Mouse (Mus musculus): Measurements from ENCODE around the gene Dnajc3. TPM values are rescaled to one million over a fixed set of nuclear protein-coding genes. Genes with fewer than 3 reads are reported as not detected.
A peak's percentile ranks its signal among the peaks of the same experiment; 100 is the strongest.

The Dnajc3 gene
- 0.16 and 0.31 TPM in 2 replicates for polyA plus RNA-seq (2012)

DNA sequence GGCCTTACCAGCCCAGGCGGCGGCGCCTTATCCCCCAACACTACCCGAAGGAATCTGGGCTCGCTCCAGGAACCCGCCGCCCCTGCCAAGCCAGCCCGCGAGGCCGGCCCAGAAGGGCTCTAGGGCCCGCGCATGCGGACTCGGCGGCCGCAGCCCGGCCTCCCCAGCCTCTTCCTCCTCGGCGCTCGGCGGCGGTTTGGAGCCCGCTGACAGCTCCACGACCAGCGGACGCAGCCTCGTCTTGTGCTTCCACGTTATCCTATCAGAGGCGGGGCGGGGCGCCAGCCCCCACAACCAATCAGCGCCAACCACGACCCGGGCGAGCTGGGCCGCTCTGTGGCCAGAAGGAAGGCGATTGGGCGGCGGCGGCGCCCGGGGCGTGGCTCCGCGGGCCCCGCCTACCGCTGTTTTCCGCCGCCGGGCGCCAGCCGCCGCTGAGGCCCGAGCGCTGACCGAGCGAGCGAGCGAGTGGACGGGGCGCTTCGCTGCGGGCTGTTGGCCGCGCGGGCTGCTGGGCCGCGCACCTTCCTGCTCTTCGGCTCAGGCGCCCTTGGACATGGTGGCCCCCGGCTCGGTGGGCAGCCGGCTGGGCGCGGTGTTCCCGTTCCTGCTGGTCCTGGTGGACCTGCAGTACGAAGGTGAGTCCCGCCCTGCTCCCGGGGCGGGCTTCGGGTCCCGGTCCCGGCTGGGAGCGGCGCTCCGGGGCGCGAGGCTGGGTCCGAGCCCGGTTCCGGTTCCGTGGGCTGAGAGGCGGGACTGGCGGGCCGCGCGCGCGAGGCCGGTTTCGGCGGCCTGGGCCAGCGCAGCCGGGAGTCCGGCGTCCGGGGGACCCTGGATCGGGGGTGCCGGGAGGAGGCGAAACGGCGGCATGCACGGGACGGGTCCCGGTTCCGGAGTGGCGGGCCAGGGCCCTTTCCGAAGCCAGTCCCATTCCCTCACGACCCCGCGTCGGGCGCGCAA is at the start of gene Dnajc3:
Dnajc3 (plus strand) TSS at position 444 of the 960 bp plus-strand sequence.
- Histone ChIP-seq H3K9me3 (ENCODE audit: control insufficient read depth, low read length) (no peaks in the 10 kb centered on the region), H3K4me1 (ENCODE audit: control insufficient read depth) (peaks cover 42% of the 10 kb centered on the region), H3K36me3 (ENCODE audit: control insufficient read depth) (peaks cover 10% of the 10 kb centered on the region), H3K27me3 (ENCODE audit: control insufficient read depth) (peaks cover 11% of the 10 kb centered on the region), H3K4me3 (replicated peaks) (peak within 1 kb of the TSS; percentile 97)
- TF ChIP-seq GATA1 (IDR thresholded peaks at IDR 0.05; ENCODE audit: low read length) (no peak), TAL1 (IDR thresholded peaks at IDR 0.05; ENCODE audit: low read length) (no peak)

DNA sequence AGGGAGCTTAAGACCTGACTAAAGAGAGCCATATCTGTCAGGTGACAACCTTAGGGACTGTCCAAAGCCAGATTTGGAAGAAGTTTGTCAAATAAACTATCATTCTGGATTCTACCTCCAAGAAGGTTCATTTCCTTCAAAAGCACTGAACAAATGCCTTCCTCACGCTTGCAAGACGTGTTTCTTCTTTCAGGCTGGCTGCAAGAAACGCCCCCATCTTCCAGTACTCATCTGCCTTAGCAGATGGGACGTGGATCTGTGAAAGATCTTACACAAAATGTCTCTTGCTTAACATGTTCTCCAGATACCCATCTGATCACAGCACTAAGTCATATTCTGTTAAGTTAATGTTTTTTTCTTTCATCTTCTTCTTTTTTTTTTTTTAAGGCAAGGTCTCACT is 47.7 kb upstream of the Dnajc3 start:
- Histone ChIP-seq H3K4me1 (ENCODE audit: control insufficient read depth) (peaks cover 15% of the 10 kb centered on the region), H3K9me3 (ENCODE audit: control insufficient read depth, low read length) (no peaks in the 10 kb centered on the region), H3K36me3 (ENCODE audit: control insufficient read depth) (no peaks in the 10 kb centered on the region), H3K4me3 (replicated peaks) (no peak overlapping the region), H3K27me3 (ENCODE audit: control insufficient read depth) (no peaks in the 10 kb centered on the region)
- no peak for TF ChIP-seq GATA1 (IDR thresholded peaks at IDR 0.05; ENCODE audit: low read length)
- TF ChIP-seq TAL1 (IDR thresholded peaks at IDR 0.05; ENCODE audit: low read length): no peak

DNA sequence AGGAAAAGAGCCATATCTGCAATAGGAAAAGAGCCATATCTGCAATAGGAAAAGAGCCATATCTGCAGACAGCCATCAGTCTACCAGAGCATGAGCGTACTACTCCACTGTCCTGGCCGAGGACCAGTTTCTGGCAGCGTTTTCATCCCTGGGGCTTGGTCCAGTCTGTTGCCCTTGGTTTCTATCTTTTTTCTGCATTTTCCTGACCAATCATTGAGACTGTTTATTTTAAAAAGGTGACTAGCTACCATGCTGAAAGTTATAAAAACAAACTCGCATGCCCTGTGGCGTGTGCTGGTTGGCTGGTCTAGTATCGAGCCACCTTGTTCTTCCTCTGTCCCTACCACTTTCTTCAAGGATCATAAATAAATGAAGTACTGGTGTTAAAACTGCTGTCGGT is 42.5 kb upstream of the Dnajc3 start:
- TF ChIP-seq GATA1 (IDR thresholded peaks at IDR 0.05; ENCODE audit: low read length) (no peak), TAL1 (IDR thresholded peaks at IDR 0.05; ENCODE audit: low read length) (no peak)
- Histone ChIP-seq H3K4me3 (replicated peaks) (no peak overlapping the region), H3K9me3 (ENCODE audit: control insufficient read depth, low read length) (no peaks in the 10 kb centered on the region), H3K36me3 (ENCODE audit: control insufficient read depth) (no peaks in the 10 kb centered on the region), H3K27me3 (ENCODE audit: control insufficient read depth) (no peaks in the 10 kb centered on the region), H3K4me1 (ENCODE audit: control insufficient read depth) (no peaks in the 10 kb centered on the region)

DNA sequence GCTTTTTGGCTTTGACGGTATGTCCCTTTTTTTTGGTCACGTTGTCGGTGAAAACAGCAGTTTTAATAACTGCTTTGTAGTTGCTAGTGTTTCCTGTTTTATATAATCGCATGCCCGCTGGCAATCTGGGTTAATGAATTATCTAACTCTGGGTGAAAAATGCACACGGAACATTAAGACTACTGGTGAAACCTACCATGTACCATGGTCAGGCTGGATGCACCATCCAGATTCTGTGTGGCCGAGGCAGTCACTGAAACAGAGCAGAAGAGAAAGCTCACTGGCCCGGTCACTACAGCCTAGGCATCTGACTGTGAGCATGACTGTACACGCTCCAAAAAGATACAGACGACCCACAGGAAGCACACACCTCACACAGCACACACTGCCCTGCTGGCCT is 42.1 kb upstream of the Dnajc3 start:
- H3K27me3 ChIP-seq (ENCODE audit: control insufficient read depth): no peaks in the 10 kb centered on the region
- H3K9me3 ChIP-seq (ENCODE audit: control insufficient read depth, low read length): no peaks in the 10 kb centered on the region
- no peak overlapping the region for H3K4me3 ChIP-seq (replicated peaks)
- no peaks in the 10 kb centered on the region for H3K36me3 ChIP-seq (ENCODE audit: control insufficient read depth)
- TF ChIP-seq TAL1 (IDR thresholded peaks at IDR 0.05; ENCODE audit: low read length) (no peak), GATA1 (IDR thresholded peaks at IDR 0.05; ENCODE audit: low read length) (no peak)
- H3K4me1 ChIP-seq (ENCODE audit: control insufficient read depth): no peaks in the 10 kb centered on the region

DNA sequence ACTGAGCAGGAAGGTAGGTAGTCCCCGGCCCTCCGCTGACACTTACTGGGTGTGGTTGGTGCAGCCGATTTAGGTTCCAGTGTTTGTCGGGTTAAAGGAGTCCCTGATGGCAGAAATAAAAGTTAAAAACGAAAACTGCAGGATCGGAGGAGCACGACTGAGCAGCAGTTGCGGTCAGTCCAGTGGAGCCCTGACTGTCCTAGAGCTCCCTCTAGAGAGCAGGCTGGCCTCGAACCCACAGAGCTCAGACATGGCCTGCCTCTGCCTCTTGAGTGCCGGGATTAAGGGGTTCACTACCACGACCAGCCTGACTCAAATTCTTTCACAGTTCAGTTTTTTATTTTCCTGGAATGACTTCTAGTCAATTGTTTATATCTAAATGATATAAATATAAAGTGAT is 37.8 kb upstream of the Dnajc3 start:
- H3K4me3 ChIP-seq (replicated peaks): no peak overlapping the region
- no peaks in the 10 kb centered on the region for H3K36me3 ChIP-seq (ENCODE audit: control insufficient read depth)
- no peak for TF ChIP-seq TAL1 (IDR thresholded peaks at IDR 0.05; ENCODE audit: low read length)
- no peak for TF ChIP-seq GATA1 (IDR thresholded peaks at IDR 0.05; ENCODE audit: low read length)
- peaks cover 3% of the 10 kb centered on the region; the same call in 1 of the 2 replicates for H3K9me3 ChIP-seq (ENCODE audit: control insufficient read depth, low read length)
- H3K4me1 ChIP-seq (ENCODE audit: control insufficient read depth): no peaks in the 10 kb centered on the region
- no peaks in the 10 kb centered on the region for H3K27me3 ChIP-seq (ENCODE audit: control insufficient read depth)

DNA sequence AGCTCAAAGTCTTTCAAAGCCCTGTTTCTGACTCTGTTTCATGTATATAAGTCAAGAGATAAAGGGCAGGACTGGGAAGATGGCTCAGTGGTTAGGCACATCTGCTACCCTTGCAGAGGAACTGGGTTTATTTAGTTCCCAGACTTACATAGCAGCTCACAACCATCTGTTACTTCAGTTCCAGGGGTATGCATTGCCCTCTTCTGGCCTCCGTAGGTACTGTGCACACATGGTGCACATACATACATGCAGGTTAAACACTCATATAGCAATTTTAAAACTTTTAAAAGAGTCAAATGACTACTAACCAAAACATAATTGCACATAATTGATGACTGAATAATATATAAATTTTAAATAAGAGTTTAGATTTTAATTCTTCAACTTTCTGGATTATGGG is 36.9 kb upstream of the Dnajc3 start:
- no peak overlapping the region for H3K4me3 ChIP-seq (replicated peaks)
- no peaks in the 10 kb centered on the region for H3K36me3 ChIP-seq (ENCODE audit: control insufficient read depth)
- no peaks in the 10 kb centered on the region for H3K27me3 ChIP-seq (ENCODE audit: control insufficient read depth)
- TF ChIP-seq TAL1 (IDR thresholded peaks at IDR 0.05; ENCODE audit: low read length) (no peak), GATA1 (IDR thresholded peaks at IDR 0.05; ENCODE audit: low read length) (no peak)
- H3K9me3 ChIP-seq (ENCODE audit: control insufficient read depth, low read length): peaks cover 3% of the 10 kb centered on the region; the same call in 1 of the 2 replicates
- no peaks in the 10 kb centered on the region for H3K4me1 ChIP-seq (ENCODE audit: control insufficient read depth)

DNA sequence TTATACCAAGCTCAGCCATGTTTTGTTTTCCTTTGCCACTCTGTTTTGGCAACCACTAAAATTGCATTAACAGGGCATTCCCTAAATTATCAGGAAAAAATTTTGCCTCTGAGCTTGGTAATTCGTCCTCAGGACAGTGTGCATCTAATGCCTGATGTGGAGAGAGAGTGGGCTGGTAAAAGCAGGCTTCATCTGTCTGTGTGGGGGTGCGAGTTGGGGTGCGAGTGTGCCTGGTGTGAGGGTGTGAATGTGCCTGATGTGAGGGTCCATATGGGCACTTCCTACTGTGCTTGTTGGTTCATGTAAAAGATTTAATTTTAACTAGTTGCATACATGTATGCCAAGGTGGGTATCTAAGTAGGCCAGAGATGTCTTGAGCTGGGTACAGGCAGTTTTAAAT is 34.4 kb upstream of the Dnajc3 start:
- TF ChIP-seq GATA1 (IDR thresholded peaks at IDR 0.05; ENCODE audit: low read length) (no peak), TAL1 (IDR thresholded peaks at IDR 0.05; ENCODE audit: low read length) (no peak)
- no peaks in the 10 kb centered on the region for H3K27me3 ChIP-seq (ENCODE audit: control insufficient read depth)
- H3K4me1 ChIP-seq (ENCODE audit: control insufficient read depth): no peaks in the 10 kb centered on the region
- peaks cover 3% of the 10 kb centered on the region; the same call in 1 of the 2 replicates for H3K9me3 ChIP-seq (ENCODE audit: control insufficient read depth, low read length)
- H3K4me3 ChIP-seq (replicated peaks): no peak overlapping the region
- no peaks in the 10 kb centered on the region for H3K36me3 ChIP-seq (ENCODE audit: control insufficient read depth)

DNA sequence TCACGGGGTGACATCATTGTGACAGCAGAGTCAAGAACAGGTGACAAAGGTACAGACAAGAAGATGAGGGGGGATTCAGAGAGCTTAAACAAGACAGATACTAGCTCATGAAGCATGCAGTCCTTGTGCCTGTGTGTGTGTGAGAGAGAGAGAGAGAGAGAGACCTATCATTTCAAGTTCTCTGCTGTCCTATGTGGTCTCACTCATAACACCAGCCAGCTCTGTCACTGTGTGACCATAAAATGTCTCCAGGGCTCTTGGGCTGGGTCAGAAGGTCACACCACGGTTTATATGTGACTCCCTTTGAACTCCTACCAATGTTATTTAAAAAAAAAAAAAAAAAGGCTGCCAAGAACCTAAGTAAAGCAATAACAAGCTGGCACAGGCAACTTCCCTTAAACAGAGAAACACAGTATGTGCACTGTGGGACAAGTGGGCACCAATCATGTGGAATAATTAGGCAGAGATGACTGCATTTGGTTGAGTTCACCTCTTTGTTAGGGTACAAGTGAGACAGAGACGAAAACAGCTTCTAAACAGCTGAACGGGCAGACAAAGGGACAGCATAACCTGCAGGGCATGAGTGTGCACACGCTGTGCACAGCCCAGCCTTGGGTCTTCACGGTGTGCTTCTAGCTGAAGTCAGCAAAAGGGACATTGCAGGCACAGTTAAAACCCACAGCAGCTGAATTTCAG is 33.8 kb upstream of the Dnajc3 start:
- Histone ChIP-seq H3K4me3 (replicated peaks) (no peak overlapping the region), H3K9me3 (ENCODE audit: control insufficient read depth, low read length) (peaks cover 3% of the 10 kb centered on the region; the same call in 1 of the 2 replicates)
- TF ChIP-seq GATA1 (IDR thresholded peaks at IDR 0.05; ENCODE audit: low read length): no peak
- no peak for TF ChIP-seq TAL1 (IDR thresholded peaks at IDR 0.05; ENCODE audit: low read length)

DNA sequence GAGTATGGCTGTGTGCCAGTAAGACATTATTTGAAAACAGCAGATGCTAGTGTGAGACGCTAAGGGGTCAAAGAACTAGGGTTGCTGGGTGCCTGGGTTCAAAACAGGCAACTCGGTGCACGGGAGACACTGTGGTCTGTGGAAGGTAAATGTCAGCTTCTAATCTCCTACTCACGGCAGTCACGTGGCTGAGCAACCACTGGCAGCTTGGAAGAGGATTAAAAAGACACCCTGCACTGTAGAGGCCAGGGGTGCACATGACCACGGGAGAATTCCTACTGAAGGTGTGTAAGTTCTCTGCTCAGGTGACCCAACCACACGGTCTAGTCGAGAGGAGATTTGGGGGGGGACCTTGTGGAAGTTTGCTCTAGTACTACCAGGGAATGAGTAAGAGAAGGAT is 30.2 kb upstream of the Dnajc3 start:
- Histone ChIP-seq H3K27me3 (ENCODE audit: control insufficient read depth) (no peaks in the 10 kb centered on the region), H3K4me3 (replicated peaks) (no peak overlapping the region), H3K9me3 (ENCODE audit: control insufficient read depth, low read length) (no peaks in the 10 kb centered on the region), H3K36me3 (ENCODE audit: control insufficient read depth) (no peaks in the 10 kb centered on the region), H3K4me1 (ENCODE audit: control insufficient read depth) (peaks cover 8% of the 10 kb centered on the region)
- no peak for TF ChIP-seq TAL1 (IDR thresholded peaks at IDR 0.05; ENCODE audit: low read length)
- TF ChIP-seq GATA1 (IDR thresholded peaks at IDR 0.05; ENCODE audit: low read length): no peak

More for the DNA sequence above, 33.8 kb upstream of the Dnajc3 start:
- Histone ChIP-seq H3K36me3 (ENCODE audit: control insufficient read depth) (no peaks in the 10 kb centered on the region), H3K27me3 (ENCODE audit: control insufficient read depth) (no peaks in the 10 kb centered on the region), H3K4me1 (ENCODE audit: control insufficient read depth) (no peaks in the 10 kb centered on the region)
